Mouse (Mus musculus) heart, postnatal 4 days (tissue): Measurements from ENCODE around the gene Arhgef26. TPM values are rescaled to one million over a fixed set of nuclear protein-coding genes. Genes with fewer than 3 reads are reported as not detected.

Experiments used
- DNase-seq: peaks from one replicate; pipeline ENCODE4 v3.0.0; 2021
- total RNA-seq, 2 experiments: library from RNA; stranded (reverse); gene quantifications; 2 replicates each; pipeline ENCODE4 v1.2.3; 2021

Gene Arhgef26
- total RNA-seq, 2 experiments from 2014 or later: 4.7 to 7.8 TPM

DNA sequence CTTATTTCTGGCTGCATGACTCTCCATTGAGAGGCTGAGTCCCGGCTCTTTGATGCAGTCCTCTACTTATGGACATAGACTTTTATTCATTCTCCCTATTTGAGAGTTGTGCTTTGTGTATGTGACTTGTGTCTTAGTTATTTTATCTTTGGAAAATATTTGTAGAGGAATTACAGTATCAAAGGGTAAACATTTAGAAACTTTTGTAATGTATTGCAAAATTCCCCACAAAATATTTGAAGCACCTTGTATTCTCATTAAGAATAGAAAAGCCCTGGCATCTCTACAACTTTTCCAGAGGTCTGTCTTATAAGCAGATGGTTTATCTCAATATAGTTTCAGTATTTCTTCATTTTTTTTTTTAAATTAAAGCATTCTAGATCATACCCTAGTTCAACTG, 44.7 kb downstream of the Arhgef26 start:
- no peak for DNase-seq

DNA sequence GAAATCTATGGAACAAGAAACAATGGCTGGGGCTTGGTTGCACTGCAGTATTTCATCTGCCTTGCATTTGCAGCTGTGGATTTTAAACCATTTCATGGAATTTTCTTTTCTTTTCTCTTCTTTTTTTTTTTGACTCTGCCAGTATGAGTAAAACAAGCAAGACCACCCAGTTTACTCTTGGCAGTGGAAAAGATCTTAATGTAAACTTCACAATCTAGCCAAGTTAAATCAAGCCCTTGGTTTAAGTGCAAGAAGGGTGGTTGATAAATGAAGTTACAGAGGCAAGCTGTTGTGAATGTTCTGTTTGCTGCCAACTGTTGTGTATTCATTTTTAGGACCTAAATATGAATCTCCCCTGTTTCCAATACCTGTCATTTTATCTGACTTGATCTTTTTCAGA, 54.5 kb downstream of the Arhgef26 start:
- no peak for DNase-seq

DNA sequence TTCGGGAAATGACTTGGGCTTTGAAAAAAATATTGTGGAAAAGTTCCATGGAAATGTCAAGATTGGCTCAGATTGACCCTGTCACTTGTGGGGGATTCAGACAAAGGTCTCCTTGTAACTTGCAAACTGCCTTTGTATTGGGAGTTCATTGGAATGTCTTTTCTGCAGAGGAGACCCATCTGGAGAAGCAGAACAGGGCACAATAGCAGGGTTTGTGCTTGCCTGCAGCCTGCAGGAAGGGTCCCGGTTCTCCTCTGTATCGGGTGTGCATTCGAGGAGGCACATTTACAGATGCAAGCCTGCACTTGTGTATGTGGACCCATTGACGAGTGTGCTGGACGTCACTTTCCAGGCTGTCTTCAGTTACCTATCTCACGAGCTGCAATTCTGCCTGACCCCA, 56.1 kb downstream of the Arhgef26 start:
- DNase-seq: no peak

DNA sequence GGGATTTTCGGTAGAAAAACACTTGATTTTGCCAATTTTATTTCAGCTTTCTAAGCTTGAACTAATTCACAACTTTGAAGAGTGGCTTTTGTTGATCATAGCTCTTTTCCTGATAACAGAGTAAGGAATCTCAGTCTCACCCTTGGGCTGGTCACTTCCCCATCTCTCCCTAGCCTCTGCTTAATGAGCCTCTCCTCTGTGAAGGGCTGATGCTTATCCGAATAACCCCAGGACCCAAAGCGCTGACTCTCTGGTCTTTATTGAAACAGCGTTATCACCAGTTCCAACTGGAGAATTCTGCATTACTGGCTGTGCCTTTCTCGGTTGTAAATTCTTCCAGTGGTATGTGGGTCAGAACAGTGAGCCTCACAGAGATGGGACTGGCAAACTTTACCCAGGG, 57.2 kb downstream of the Arhgef26 start:
- no peak for DNase-seq

DNA sequence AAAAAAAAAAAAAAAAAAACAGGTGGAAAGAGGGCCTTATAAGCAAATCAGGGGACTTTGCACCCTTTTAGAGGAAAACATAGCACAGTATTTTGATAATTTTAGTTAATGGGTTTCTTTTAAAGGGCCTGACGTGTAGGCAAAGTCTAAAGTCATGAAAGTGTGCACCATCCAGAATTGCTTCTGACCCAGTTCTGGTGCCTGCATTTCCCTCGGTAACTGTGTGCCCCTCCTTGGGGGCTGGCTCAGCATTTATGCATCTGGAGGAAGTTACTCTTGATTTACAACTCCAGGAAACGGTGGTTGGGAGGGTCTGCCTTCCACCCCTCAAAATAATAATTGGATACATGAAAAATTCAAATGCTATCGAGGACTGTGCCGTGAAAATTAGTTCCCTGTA, 58.0 kb downstream of the Arhgef26 start:
- DNase-seq: no peak

DNA sequence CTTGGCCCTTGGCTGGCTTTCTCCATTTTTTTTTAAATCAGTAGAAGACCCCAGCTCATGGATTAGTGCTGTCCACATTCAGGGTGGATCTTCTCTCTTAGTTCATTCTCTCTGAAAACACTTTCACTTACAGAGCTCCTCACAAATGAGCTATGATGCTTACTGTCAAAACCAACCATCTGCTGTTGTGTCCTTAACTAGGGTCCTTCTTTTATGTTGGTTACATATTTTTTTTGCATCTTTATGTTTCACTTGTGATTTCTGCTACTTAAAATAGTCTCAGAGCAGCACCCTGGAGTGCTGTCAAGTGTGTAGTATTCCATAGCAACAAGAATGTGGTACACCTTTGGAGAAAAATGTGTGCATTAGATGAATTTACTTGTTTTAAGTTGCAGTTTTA, 60.0 kb downstream of the Arhgef26 start:
- DNase-seq: no peak

DNA sequence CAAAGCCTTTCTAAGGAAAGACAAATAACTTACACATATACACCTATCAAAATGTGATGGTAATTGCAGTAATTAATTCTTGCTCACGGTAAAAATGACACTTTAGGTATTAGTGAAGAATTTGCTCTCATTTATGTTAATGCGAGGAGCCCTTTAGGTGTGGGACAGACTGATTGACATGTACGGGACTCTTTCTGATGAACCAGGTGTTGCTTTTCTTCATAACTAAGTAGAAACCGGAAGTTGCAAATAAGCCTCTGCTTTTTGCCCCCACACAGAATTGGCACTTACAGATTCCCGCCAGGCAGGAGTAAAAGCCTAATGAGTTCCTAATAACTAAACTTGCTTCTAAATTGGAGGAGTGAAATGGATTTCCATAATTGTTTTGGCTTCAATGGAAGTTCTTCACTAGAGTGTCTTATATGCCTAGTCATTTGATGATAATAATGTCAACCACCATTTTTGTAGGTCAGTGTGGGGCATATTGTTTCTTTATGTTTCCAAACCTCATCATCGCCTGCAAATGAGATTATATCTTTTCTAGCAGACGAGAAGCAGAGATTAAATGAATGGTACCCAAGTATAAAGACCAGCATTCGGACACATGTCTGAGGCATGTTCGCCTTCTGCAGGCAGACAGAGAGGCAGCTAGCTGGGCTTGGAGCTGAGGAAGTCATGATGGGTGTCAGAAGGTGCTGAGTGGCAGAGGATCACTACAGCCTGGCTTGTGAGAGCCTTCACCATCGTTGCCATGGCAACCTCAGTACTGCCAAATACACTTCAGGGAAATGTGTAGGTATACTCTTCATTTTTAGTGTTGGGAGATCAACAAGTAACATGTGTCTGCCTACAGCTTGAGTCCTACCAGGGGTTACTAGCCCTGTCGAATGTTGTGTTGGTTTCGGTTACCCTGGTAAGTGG, 61.9 kb downstream of the Arhgef26 start:
- no peak for DNase-seq

DNA sequence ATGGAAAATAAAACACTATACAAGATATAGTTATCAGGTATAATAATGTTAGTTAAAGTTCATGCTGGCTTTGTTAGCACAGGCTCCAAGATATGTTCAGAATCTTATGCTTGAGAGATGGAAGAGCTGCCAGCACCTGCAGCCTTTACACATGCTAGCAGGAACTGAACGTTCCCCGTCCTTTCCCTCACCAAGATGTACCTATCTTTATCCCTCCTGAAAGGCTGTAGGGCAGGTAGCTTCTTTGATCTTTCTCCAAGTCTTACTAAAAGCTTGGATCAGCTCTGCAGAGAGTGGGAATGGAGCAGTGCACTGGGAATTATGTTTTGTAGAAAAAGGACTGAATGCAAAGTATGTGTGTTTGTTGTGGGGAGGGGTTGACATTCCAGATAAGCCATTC, 64.3 kb downstream of the Arhgef26 start:
- DNase-seq: no peak

DNA sequence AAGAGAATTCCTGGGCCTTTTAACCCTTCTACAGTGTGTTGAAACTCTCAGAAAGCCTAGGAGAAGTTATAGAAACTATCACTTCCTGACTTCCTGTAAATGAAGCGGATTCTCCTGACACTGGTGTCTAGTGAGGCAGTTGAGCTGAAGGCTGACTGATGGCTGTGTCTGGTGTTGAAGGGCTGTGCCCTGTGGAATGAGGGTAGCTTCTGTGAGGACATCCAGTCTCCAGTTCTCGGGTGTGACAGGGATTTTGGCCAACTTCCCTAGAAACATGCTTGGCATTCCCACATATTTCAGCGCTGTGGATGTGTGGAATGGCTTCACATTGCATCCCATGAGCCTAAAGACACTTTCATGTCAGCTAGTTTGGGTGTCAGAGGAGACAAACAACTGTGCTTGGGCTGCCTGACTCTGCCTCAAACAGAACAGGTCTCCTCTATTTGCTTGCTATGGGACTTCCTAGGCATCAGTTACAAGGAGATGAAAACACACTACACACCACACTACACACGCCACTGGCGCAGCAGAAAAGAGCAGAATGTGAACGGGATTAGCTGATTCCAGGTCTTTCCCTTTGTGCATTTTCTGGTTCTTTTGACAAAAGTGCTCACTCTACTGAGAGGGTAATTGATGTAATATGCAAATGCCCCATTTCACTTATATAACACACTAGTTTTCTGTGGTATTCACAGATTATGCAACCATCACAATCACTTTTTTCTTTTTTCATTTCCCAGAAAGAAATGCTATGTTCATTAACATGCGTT, 66.5 kb downstream of the Arhgef26 start:
- peak; percentile 20 for DNase-seq

DNA sequence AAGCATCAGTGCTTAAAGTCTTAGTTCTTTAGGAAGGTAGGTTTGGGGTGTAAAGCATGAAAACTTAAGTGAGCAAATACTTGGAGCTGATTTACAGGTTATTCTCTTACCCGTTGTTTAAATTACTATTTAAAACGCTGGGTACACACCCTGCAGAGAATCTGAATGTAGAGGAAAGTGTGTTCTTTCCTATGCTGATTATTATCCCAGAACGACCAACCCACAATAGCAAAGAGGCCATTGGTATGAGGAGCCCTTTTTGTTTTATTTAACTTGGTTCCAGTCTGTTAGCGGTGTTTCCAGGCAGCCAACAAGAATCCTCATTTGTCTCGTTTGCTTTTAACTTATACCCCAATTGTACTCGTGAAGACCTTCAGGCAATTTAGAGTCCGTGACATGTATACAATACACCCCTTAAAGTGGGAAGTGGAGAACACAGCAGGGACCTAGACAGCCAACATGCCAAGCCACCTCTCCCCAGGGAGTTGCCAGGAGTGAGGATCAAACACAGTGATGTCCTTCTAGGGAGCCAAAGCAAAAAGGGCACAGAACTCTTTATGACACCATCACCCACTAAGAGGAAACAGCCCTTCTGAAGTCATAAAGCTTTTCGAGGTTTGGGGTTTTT, 71.5 kb downstream of the Arhgef26 start:
- no peak for DNase-seq

DNA sequence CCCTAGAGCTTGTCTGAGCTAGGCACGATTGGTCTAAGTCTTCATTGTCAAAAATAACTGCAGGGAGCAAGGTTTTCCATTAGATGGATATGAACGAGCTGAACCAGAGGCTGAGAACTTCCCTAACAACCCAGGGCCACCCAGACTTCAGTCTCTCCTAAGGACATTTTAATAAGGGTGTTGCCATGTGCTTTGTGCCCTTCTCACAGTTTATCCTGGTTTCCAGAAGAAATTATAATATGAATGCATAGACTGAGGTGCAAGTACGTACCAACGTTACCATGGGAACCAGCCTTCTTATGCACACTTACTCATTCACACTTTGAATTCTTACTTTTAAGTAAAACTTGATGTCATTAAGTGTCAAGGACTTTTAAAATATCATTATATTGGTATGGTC, 72.3 kb downstream of the Arhgef26 start:
- no peak for DNase-seq

DNA sequence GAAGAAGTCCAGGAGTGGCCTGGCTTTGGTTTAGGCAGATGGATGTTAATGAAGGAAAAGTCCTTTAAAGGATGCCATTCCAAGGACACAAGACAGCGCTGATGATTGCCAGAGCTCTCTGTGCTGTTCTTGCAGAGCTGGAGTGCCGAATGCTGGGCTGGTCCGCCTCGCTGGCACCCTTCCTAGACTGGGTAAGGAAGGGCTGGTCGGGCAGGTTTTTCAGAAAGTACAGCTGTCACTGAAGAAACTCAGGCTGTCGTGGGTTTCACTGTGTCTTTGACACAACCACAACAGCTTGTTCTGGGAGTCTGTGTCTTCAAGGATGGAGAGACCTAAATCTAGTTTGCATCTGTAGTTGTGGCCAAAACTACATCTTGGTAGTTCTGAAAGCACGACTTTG, 74.6 kb downstream of the Arhgef26 start:
- DNase-seq: peak; percentile 15

DNA sequence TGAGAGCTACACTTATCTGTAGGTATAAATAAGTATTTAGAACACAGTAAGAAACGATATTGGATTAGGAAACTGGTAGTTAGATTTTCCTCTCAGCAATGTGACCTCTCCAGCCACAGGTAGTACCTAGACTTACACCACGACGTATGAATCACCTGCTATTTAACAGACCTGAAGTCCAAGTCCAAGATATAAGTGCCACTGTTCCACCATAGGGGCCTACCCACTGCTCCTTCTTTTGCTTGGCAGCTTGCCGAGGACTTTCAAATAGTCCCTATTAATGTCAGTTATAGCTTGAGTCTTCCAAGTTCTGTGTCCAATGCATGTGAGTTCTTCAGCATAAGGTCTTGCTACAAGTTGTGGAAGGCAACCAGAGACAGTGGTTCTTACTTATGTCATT, 76.8 kb downstream of the Arhgef26 start:
- no peak for DNase-seq

DNA sequence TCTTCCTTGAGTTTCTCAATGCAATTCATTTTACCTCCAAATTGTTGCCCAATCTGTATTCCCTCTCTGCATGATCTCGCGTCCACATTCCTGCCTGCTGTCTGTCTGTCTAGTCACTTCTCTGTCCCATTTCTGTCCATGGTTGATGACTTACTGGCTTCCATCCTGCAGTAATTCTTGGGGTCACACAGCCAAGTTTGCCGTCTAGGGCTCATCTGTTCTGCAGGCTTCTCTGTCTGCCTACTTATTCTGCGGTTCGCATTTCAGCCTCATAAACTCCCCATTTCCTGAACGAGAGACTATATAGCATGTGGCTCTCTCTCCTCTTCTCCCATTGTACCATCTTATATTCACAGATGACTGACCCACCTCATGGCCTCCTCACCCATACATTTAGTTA, 79.3 kb downstream of the Arhgef26 start:
- DNase-seq: no peak

DNA sequence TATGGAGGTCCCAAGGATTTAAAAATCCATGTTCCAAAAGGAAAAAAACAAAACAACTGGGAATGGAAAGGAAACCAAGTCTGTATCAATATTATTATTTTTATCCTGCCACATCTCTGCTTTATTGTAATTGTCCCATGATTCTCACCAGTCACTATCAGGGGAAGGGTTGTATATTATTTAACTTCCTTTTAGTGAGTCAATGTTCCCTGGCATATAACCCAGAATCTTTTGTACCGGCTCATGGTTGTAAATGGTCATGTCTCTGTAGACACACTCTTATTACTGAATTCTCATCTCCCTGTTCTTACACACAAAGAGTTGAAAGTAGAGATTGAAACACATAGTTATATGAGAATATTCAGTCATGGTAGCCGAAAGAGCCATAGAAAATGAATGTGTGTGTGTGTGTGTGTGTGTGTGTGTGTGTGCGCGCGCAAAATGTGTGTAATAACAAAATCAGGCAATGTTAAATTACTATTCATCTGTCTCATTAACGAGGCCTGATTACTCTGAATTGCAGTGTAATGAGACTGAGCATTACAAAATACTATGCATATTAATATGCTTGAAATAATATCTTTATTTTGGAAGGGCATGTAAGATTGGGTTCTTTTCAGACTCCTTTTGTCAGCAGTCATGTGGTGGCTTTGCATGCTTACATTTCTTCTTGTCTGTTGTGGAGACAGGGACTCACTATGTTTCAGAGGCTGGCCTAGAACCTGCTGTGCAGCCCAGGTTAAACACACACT, 80.4 kb downstream of the Arhgef26 start:
- no peak for DNase-seq

DNA sequence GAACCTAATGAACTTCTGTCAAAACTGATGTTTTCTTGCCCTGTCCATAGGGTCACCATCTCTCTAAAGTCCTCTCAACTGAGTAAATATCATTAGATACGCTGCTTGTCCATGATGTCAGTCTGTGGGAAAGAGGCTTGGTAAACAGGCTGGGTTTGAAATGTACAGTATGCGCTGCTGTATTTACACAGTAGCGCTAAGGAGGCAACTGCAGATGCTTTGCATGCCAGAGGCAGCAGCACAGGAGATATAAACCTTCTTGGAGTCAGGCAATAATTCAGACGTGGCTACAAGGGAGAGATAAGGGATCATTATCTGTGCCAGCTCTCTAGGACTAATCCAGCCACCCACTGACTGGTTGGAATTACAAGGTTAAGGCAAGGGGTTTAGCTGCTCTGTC, 95.5 kb downstream of the Arhgef26 start:
- no peak for DNase-seq

DNA sequence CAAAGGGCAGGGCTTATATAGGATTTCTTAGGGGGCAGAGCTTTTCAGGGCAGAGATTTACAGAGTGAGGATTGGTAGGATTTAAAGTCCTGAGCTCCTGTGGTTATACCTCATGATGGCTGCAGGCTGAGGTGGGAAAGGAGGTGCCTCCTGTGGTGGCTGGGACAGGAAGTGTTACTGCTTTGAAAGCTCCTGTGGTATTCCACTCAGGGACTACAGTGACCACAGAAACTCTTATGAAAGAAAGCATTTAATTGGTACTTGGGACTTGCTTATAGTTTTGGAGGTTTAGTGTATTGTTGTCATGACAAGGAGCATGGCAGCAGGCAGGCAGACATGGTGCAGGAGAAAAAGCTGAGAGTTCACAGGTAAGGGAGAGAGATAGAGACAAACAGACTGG, 97.8 kb downstream of the Arhgef26 start:
- DNase-seq: no peak

DNA sequence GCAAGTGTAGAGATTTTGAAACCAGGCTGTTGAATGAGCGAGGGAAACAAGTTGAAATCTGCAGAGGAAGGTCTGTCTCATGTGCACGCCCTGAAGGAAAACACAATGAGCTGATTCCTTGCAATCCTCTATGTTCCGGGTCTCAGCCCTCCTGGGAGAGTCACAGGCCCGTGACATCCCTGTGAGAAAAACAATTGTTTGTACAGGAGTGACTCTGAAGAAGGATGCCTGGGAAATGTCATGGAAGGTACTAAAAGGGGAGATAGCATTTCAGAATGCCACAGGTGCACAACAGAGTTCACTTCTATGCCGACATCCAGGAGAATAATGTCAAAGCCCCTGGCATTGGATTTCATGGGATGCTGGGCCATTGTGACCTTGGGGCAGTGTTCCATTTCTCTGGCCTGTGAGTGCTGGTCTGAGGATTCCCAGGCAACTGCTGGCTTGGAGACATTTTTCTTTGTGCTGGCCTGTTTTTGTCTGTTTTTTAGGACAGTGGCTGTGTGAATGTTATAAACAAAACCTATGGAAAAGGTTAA, 102.4 kb downstream of the Arhgef26 start:
- no peak for DNase-seq

DNA sequence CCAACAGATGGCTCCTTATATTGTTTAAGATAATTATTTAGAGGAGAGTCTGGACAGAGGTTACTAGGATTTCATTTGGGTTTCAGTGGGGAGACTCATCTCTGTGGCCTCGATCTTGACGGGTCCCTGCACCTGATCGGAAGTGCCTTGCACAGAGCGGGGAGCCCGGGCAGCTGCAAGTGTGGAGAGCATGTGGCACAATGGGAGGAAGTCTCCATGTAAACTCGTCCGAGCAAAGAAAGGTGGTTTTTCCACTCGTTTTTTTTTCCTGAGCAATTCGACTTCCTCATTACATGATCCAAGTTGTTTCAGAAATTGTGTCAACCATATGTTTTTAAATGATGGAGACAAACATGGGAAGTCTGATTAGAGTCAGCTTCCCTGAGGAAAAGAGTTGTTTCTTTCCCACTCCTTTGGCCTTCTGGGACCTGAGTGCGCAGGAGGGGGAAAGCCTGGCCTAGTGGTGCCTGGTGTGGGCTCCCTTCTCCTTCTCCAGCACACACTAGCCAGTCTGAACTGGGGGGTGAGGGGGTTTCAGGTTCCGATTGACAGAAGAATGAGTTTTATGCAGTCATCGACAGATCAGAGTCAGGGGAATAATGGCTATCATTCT, 105.5 kb downstream of the Arhgef26 start:
- DNase-seq: no peak

DNA sequence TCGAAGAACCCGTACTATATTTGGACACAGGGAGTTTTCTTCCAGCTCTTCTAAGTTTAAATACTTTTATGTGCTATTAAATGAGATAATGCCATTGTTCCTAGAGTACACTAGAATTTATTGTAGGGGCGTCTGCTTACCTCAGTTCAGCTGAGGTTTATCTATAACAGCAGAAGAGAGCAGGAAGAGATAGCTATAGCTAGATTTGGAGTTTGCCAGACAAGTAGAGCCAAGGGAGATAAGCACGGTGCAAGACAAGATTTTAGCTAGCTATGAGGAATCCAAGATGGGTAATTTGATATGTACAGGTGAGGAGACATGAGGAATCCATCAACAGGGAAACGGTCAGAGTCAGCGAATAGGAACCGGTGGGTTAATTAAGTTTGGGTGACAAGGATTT, 108.1 kb downstream of the Arhgef26 start:
- DNase-seq: no peak

DNA sequence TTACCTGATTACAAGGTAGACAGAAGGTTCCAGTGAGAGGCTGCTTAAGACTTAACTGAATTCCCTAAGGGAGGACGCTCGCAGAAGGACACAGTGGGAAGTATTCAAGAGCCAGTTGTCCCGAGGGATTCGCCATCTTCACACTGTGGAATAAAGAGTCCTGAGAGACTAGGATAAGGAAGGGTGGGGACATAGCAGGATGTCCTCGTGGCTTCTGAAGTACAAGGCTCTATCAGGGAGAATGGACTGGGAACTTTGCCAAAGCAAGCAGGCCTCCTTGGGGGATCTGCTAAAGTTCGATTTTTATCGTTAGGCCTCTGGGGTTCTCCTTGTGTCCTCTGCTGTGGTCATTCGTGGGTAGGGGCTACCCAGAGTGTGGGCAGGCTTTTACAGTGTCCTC, 109.0 kb downstream of the Arhgef26 start:
- peak; percentile 14 for DNase-seq
